Mouse (Mus musculus): ENCODE measurements around the gene Carmil1. TPM values are rescaled to one million over a fixed set of nuclear protein-coding genes. Genes with fewer than 3 reads are reported as not detected.

Gene Carmil1
- total and polyA plus RNA-seq, 3 experiments = 0.15 to 1.2 TPM; not detected in 1

- Histone ChIP-seq H3K79me2 (ENCODE audit: control insufficient read depth, insufficient read depth, low read length, poor library complexity) (no peaks in the 10 kb centered on the region), H3K36me3 (ENCODE audit: control insufficient read depth in 1 of 2, insufficient read depth in 2 of 2, low read length in 2 of 2) (no peaks in the 10 kb centered on the region), H3K4me3 (ENCODE audit: control insufficient read depth in 1 of 2, insufficient read depth in 1 of 2, low read depth in 2 of 2, low read length in 2 of 2) (no peak within 1 kb of the TSS), H3K9ac (ENCODE audit: control insufficient read depth, low read depth, low read length, poor library complexity, severe bottlenecking) (no peak within 1 kb of the TSS), H3K4me1 (ENCODE audit: control insufficient read depth in 1 of 2, insufficient read depth in 2 of 2, low read length in 2 of 2) (no peaks in the 10 kb centered on the region), H3K27me3 (ENCODE audit: control insufficient read depth in 1 of 2, insufficient read depth in 2 of 2, low read length in 2 of 2) (peaks cover 3 to 5% of the 10 kb centered on the region in 2 experiments; a peak in 3 of 4 replicates), H3K27ac (ENCODE audit: control insufficient read depth, low read depth, low read length) (no peak within 1 kb of the TSS), H3K9me3 (replicated peaks; ENCODE audit: insufficient read depth, low read length) (no peaks in the 10 kb centered on the region)
- peak; percentile 53 for DNase-seq (ENCODE audit: low read depth, low spot score)
- TF ChIP-seq MAX (IDR thresholded peaks at IDR 0.05; ENCODE audit: low read length) (no peak), USF2 (IDR thresholded peaks at IDR 0.05; ENCODE audit: borderline replicate concordance in 1 of 2, insufficient read depth in 1 of 2, low read depth in 1 of 2, low read length in 2 of 2) (no peak), CHD2 (IDR thresholded peaks at IDR 0.05; ENCODE audit: low read length) (no peak), ZMIZ1 (IDR thresholded peaks at IDR 0.05; ENCODE audit: low read depth, low read length) (no peak), HCFC1 (IDR thresholded peaks at IDR 0.05; ENCODE audit: low read depth, low read length) (no peak), GATA1 (IDR thresholded peaks at IDR 0.05; ENCODE audit: low read depth, low read length) (no peak), MXI1 (IDR thresholded peaks at IDR 0.05; ENCODE audit: low read depth, low read length) (no peak), KAT2A (conservative IDR thresholded peaks at IDR 0.05; ENCODE audit: low read depth, low read length) (no peak), USF1 (IDR thresholded peaks at IDR 0.05; ENCODE audit: low read depth, low read length) (no peak), SMC3 (IDR thresholded peaks at IDR 0.05; ENCODE audit: low read depth, low read length) (no peak), CHD1 (IDR thresholded peaks at IDR 0.05; ENCODE audit: low read depth, low read length) (no peak), CTCF (IDR thresholded peaks at IDR 0.05 in 2 of 3, conservative IDR thresholded peaks at IDR 0.05 in 1 of 3; ENCODE audit: control insufficient read depth in 1 of 3, insufficient read depth in 1 of 3, low read depth in 2 of 3, low read length in 3 of 3, poor library complexity in 1 of 3, severe bottlenecking in 1 of 3) (no peak), POLR2AphosphoS5 (IDR thresholded peaks at IDR 0.05; ENCODE audit: borderline replicate concordance, low read depth, low read length) (no peak), TBP (IDR thresholded peaks at IDR 0.05; ENCODE audit: low read depth, low read length) (no peak), ETS1 (IDR thresholded peaks at IDR 0.05; ENCODE audit: low read depth, low read length) (no peak), MYC (IDR thresholded peaks at IDR 0.05; ENCODE audit: low read depth, low read length) (no peak)
These were observed 289.7 kb downstream of the Carmil1 start, which contains the start of gene Scgn for GRCm38 (mm10) chr13:23990928-23991327. TSS of gene Scgn (minus strand) at chr13:23991214.

- H3K4me3 ChIP-seq (ENCODE audit: control insufficient read depth in 1 of 2, insufficient read depth in 1 of 2, low read depth in 2 of 2, low read length in 2 of 2) = no peak overlapping the region
- H3K27ac ChIP-seq (ENCODE audit: control insufficient read depth, low read depth, low read length) = no peak overlapping the region
- peaks cover 0 to 3% of the 10 kb centered on the region in 2 experiments; a peak in 2 of 4 replicates for H3K27me3 ChIP-seq (ENCODE audit: control insufficient read depth in 1 of 2, insufficient read depth in 2 of 2, low read length in 2 of 2)
These were observed 290.1 kb downstream of the Carmil1 start for GRCm38 (mm10) chr13:23990451-23990850.

More at GRCm38 (mm10) chr13:23990451-23990850, 290.1 kb downstream of the Carmil1 start:
- no peaks in the 10 kb centered on the region for H3K4me1 ChIP-seq (ENCODE audit: control insufficient read depth in 1 of 2, insufficient read depth in 2 of 2, low read length in 2 of 2)
- H3K36me3 ChIP-seq (ENCODE audit: control insufficient read depth in 1 of 2, insufficient read depth in 2 of 2, low read length in 2 of 2) = no peaks in the 10 kb centered on the region
- no peak overlapping the region for H3K9ac ChIP-seq (ENCODE audit: control insufficient read depth, low read depth, low read length, poor library complexity, severe bottlenecking)
- no peak for DNase-seq (ENCODE audit: low read depth, low spot score)
- TF ChIP-seq TAL1 (IDR thresholded peaks at IDR 0.05; ENCODE audit: low read length) (no peak), CHD2 (IDR thresholded peaks at IDR 0.05; ENCODE audit: low read length) (no peak), KAT2A (conservative IDR thresholded peaks at IDR 0.05; ENCODE audit: low read depth, low read length) (no peak), RAD21 (IDR thresholded peaks at IDR 0.05; ENCODE audit: low read depth, low read length) (no peak), NELFE (IDR thresholded peaks at IDR 0.05; ENCODE audit: low read depth, low read length) (no peak), MAZ (IDR thresholded peaks at IDR 0.05; ENCODE audit: low read depth, low read length) (no peak), ZC3H11A (IDR thresholded peaks at IDR 0.05; ENCODE audit: low read depth, low read length) (no peak), JUND (IDR thresholded peaks at IDR 0.05; ENCODE audit: low read depth, low read length) (no peak), CTCF (IDR thresholded peaks at IDR 0.05 in 2 of 3, conservative IDR thresholded peaks at IDR 0.05 in 1 of 3; ENCODE audit: control insufficient read depth in 1 of 3, insufficient read depth in 1 of 3, low read depth in 2 of 3, low read length in 3 of 3, poor library complexity in 1 of 3, severe bottlenecking in 1 of 3) (no peak)
- H3K79me2 ChIP-seq (ENCODE audit: control insufficient read depth, insufficient read depth, low read length, poor library complexity) = no peaks in the 10 kb centered on the region
- H3K9me3 ChIP-seq (replicated peaks; ENCODE audit: insufficient read depth, low read length) = no peaks in the 10 kb centered on the region

All from MEL (cell line).